Mouse (Mus musculus): ENCODE results near the gene Creg1.

- no peak for TF ChIP-seq CTCF (IDR thresholded peaks at IDR 0.05; ENCODE audit: control insufficient read depth, insufficient read depth, insufficient replicate concordance, low read depth, low read length)
- TF ChIP-seq POLR2A (IDR thresholded peaks at IDR 0.05; ENCODE audit: control insufficient read depth, low read depth, low read length) = peak; percentile 89
Observed at GRCm38 (mm10) chr1:165763635-165764372, at the start of gene Creg1.
